Mouse (Mus musculus): ENCODE measurements at regions not wholly inside any gene's neighbourhood (a gene's known extent, or its start where the extent isn't known, plus 50 kb on each side); places are given as distances from the start of the nearest gene placed in this dataset.
A peak's percentile ranks its signal among the peaks of the same experiment; 100 is the strongest.

- no peak for DNase-seq
These were observed 336.9 kb upstream of the Gcfc2 start for GRCm38 (mm10) chr6:81586441-81587117.

GRCm38 (mm10) chr6:81589727-81590126 is 333.7 kb upstream of the Gcfc2 start:
- no peak for DNase-seq

- DNase-seq: no peak
These were observed 327.5 kb upstream of the Gcfc2 start for GRCm38 (mm10) chr6:81595926-81596325.

GRCm38 (mm10) chr6:81608637-81609036 is 314.8 kb upstream of the Gcfc2 start:
- DNase-seq: no peak

GRCm38 (mm10) chr6:81611980-81612379 is 311.5 kb upstream of the Gcfc2 start:
- no peak for DNase-seq

GRCm38 (mm10) chr6:81618018-81618417 is 305.5 kb upstream of the Gcfc2 start:
- DNase-seq: no peak

GRCm38 (mm10) chr6:81621028-81621427 is 302.4 kb upstream of the Gcfc2 start:
- DNase-seq: no peak

GRCm38 (mm10) chr6:81622714-81623113 is 300.8 kb upstream of the Gcfc2 start:
- peak; percentile 14 for DNase-seq

GRCm38 (mm10) chr6:81625016-81625415 is 298.5 kb upstream of the Gcfc2 start:
- DNase-seq: no peak

GRCm38 (mm10) chr6:81633586-81633985 is 289.9 kb upstream of the Gcfc2 start:
- no peak for DNase-seq

- DNase-seq: no peak
These were observed 275.7 kb upstream of the Gcfc2 start for GRCm38 (mm10) chr6:81647615-81648375.

GRCm38 (mm10) chr6:81651856-81652255 is 271.6 kb upstream of the Gcfc2 start:
- no peak for DNase-seq

- no peak for DNase-seq
These were observed 268.3 kb upstream of the Gcfc2 start for GRCm38 (mm10) chr6:81655205-81655604.

- DNase-seq: peak; percentile 17
These were observed 262.7 kb upstream of the Gcfc2 start for GRCm38 (mm10) chr6:81660478-81661395.

- no peak for DNase-seq
These were observed 254.5 kb upstream of the Gcfc2 start for GRCm38 (mm10) chr6:81668944-81669343.

- no peak for DNase-seq
These were observed 250.2 kb upstream of the Gcfc2 start for GRCm38 (mm10) chr6:81673316-81673715.

- no peak for DNase-seq
These were observed 226.2 kb upstream of the Gcfc2 start for GRCm38 (mm10) chr6:81697284-81697683.

GRCm38 (mm10) chr6:81698173-81698572 is 225.3 kb upstream of the Gcfc2 start:
- DNase-seq: no peak

GRCm38 (mm10) chr6:81714867-81715266 is 208.6 kb upstream of the Gcfc2 start:
- no peak for DNase-seq

GRCm38 (mm10) chr6:81716371-81716770 is 207.1 kb upstream of the Gcfc2 start:
- no peak for DNase-seq

- DNase-seq: no peak
These were observed 198.6 kb upstream of the Gcfc2 start for GRCm38 (mm10) chr6:81724601-81725545.

GRCm38 (mm10) chr6:81731631-81732030 is 191.8 kb upstream of the Gcfc2 start:
- DNase-seq: no peak

Data from right cerebral cortex, postnatal 25 days (tissue).